Mouse (Mus musculus): ENCODE data around the gene Pitpnc1. TPM values are rescaled to one million over a fixed set of nuclear protein-coding genes. Genes with fewer than 3 reads are reported as not detected.

The Pitpnc1 gene
- polyA plus RNA-seq, 1 experiment from 2014 or later: 40.5 TPM

DNA sequence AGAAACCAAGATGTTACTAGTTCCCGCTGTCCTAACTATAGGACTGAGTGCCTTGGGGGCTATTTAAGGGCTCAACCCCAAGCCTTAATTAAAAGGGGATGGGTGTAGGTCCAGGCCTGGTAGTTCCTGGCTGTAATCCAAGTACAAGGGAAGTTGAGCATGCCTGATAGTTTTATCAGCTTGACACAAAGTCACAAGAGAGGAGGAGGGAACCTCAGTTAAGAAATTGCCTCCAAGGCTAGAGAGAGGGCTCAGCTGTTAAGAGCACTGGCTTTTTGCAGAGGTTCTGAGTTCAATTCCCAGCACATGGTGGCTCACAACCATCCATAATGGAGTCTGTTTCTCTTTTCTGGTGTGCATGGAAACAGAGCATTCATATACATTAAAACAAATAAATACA lies 128.1 kb downstream of the Pitpnc1 start:
- no peaks in the 10 kb centered on the region for H3K9me3 ChIP-seq

DNA sequence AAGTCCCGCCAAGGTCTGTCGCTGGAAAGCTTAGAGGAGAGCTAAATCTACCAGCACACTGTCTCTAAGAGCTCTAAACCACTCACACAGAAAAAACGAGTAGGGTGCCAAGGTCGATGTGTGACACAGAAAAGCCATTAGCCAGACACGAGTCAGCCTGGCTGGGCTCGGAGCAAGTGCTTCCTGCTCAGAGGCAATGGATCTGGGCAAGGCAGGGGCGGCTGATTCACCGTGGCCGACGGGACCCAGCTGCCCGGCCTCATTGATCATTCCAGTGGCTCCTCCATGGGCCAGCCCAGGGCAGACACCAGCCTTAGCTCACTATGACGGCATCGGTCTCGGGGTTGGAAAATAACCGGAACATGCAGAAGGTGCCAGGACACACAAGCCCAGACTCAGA lies 129.2 kb downstream of the Pitpnc1 start:
- no peaks in the 10 kb centered on the region for H3K9me3 ChIP-seq
- 0 out of 2 replicates have a peak overlapping the region, but pooled peaks have one; percentile 3 for H3K27ac ChIP-seq
- 38% methylated on average over 15 of the region's 15 CpGs for WGBS
- no peak overlapping the region for H3K9ac ChIP-seq
- H3K27me3 ChIP-seq: no peaks in the 10 kb centered on the region
- H3K36me3 ChIP-seq: 0 out of 2 replicates have a peak, but pooled peaks cover 5% of the 10 kb centered on the region
- H3K4me2 ChIP-seq (replicated peaks): no peak overlapping the region
- H3K4me1 ChIP-seq: peaks cover 26% of the 10 kb centered on the region
- 0 out of 2 replicates have a peak, but pooled peaks have one; percentile 15 for ATAC-seq (ENCODE audit: low FRiP score, low read depth)
- H3K4me3 ChIP-seq: no peak overlapping the region

More for the DNA sequence above, 128.1 kb downstream of the Pitpnc1 start:
- H3K27ac ChIP-seq: no peak overlapping the region
- no peaks in the 10 kb centered on the region for H3K36me3 ChIP-seq
- ATAC-seq (ENCODE audit: low FRiP score, low read depth): no peak
- no peak overlapping the region for H3K4me2 ChIP-seq (replicated peaks)
- H3K4me1 ChIP-seq: peaks cover 23% of the 10 kb centered on the region
- 62% methylated on average over 1 of the region's 1 CpGs for WGBS
- H3K4me3 ChIP-seq: no peak overlapping the region
- H3K27me3 ChIP-seq: no peaks in the 10 kb centered on the region
- no peak overlapping the region for H3K9ac ChIP-seq

DNA sequence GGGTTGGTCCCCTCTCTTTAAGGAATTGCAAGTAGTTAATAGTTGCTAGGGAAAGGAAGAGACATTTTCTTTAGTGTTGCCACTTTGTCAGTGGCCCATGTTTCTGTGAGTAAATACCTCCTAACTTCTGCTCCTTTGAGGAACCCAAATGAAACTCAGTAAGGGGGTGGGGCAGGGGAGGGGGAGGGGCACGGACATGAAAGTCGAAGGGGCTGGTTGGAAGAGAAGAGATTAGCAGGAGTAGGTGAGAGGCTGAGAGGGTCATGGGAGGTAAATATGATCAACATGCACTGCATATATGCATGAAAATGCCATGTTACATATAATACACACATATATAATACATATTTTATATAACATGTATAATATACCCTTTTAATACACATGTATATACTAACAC lies 129.7 kb downstream of the Pitpnc1 start:
- Histone ChIP-seq H3K9ac (no peak overlapping the region), H3K9me3 (no peaks in the 10 kb centered on the region), H3K27ac (no peak overlapping the region), H3K36me3 (peaks cover 8% of the 10 kb centered on the region; the same call in 1 of the 2 replicates), H3K4me1 (peaks cover 26% of the 10 kb centered on the region), H3K4me2 (replicated peaks) (no peak overlapping the region), H3K4me3 (no peak overlapping the region), H3K27me3 (no peaks in the 10 kb centered on the region)
- 8% methylated on average over 2 of the region's 2 CpGs for WGBS
- no peak for ATAC-seq (ENCODE audit: low FRiP score, low read depth)

DNA sequence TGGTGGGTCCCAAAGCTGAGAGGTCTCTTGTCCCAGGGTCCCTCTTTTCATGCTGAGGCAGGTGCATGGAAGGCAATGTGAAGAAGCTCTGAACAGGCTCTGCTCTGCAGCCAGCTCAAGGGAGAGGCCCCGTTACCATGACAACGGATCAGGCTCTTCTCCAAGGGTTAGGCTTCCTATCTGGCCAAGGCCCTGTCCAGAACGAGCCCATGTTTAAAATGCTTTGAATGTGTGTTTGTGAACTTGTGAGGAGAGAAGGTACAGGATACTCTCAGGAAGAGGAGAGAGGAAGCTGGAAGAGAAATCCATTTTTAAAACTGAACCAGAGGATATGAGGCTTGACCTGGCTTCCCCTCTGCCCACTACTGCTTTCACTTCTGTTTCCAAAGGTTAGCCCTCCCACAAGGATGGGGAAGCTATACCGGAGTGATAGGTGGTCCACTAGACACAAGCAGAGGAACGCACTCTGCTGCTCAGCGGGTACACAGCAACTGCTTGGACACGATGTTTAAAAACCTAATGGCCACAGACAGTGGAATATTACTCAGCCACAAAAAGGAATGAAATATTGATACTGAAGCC lies 131.2 kb downstream of the Pitpnc1 start:
- H3K4me1 ChIP-seq: peaks cover 26% of the 10 kb centered on the region
- no peak overlapping the region for H3K27ac ChIP-seq
- H3K36me3 ChIP-seq: peaks cover 21% of the 10 kb centered on the region
- H3K27me3 ChIP-seq: no peaks in the 10 kb centered on the region
- WGBS: 83% methylated on average over 7 of the region's 7 CpGs
- ATAC-seq (ENCODE audit: low FRiP score, low read depth): no peak
- no peak overlapping the region for H3K4me2 ChIP-seq (replicated peaks)
- H3K4me3 ChIP-seq: no peak overlapping the region
- no peak overlapping the region for H3K9ac ChIP-seq
- H3K9me3 ChIP-seq: no peaks in the 10 kb centered on the region

DNA sequence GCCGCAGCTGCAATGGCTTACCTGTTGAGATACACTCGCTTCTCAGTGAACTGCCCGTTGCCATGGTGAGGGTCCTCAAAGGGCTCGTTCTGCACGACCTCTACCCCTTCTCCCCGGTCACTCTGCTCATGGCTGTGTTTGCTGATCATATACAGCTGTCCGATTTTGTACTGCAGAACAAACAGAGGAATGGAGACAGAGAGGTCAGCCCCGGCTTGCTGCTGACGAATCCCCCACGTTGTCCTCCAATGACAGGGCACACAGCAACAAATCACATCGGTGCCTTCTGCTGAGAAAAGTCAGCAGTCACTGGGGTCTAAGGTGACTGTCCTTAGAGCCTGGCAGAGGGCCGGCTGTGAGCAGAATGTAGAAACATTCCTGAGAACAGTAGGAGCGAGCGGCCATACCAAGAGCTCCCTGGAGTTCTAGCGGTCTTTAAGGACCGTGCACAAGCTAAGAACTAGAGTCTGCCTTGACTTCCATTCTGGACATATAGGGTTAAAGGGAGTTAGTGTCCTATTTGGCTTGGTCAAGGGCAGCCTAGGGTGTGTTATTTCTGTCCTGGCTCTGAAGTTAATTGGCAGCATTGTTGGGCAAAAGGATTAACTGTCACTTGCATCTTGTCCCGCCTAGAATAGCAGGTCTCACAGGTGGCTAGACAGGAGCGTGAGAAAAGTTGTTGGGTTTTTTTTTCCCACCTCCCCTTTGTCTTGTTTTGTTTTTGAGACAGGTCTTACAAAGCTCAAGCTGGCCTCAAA lies 132.9 kb downstream of the Pitpnc1 start:
- Histone ChIP-seq H3K4me1 (peaks cover 26% of the 10 kb centered on the region), H3K36me3 (peaks cover 30% of the 10 kb centered on the region), H3K4me3 (no peak overlapping the region), H3K4me2 (replicated peaks) (no peak overlapping the region), H3K27ac (no peak overlapping the region), H3K27me3 (no peaks in the 10 kb centered on the region), H3K9ac (0 out of 2 replicates have a peak overlapping the region, but pooled peaks have one; percentile 19), H3K9me3 (no peaks in the 10 kb centered on the region)
- WGBS: 38% methylated on average over 18 of the region's 18 CpGs
- ATAC-seq (ENCODE audit: low FRiP score, low read depth): no peak

DNA sequence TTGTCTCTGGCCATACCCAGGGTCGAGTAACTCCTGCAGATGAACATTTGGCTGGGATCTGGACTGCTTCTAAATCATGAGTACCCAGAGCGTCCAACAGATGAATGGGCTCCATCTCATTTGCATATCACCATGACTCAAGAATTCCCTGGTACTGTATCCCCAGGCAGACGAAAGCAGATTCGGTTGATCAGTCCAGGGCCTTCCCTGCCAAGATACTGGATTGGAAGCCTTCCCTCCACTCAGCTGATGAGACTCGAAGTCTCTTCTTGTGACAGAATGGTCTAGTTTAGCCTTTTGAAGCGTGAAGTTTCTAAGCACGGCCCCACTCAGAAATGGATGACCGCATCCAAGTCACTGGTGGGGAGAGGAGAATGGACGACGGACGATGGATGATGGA lies 134.7 kb downstream of the Pitpnc1 start:
- no peak overlapping the region for H3K4me2 ChIP-seq (replicated peaks)
- no peak for ATAC-seq (ENCODE audit: low FRiP score, low read depth)
- no peaks in the 10 kb centered on the region for H3K27me3 ChIP-seq
- no peaks in the 10 kb centered on the region for H3K9me3 ChIP-seq
- peaks cover 9% of the 10 kb centered on the region; the same call in 1 of the 2 replicates for H3K4me1 ChIP-seq
- H3K27ac ChIP-seq: peak overlapping the region; percentile 33; the same call in 1 of the 2 replicates
- H3K36me3 ChIP-seq: peaks cover 35% of the 10 kb centered on the region
- H3K4me3 ChIP-seq: no peak overlapping the region
- WGBS: 90% methylated on average over 11 of the region's 11 CpGs
- H3K9ac ChIP-seq: no peak overlapping the region

DNA sequence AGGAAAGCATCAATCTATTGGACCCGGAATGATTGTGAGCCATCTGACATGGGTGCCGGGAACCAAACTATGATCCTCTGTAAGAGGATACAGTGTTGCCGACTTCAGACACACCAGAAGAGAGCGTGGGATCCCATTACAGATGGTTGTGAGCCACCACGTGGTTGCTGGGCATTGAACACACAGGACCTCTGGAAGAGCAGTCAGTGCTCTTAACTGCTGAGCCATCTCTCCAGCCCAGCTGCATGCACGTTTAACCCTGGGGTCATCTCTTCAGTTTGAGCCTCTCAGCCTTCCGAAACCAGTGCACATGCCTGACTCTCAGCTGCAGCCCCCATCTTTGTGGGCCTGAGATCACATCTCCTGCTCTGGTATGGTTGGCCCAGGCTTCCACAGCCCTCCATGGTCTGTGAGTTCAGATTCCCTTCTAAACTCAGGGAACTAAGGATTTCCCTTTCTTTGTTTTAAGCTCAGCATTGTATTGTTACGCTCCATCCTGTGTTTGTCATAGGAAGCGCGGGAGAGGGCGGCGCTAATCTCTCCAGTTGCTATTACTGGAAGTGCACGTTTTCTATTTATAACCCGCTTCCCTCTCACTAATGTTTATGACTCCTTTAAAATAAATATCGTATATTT lies 135.5 kb downstream of the Pitpnc1 start:
- Histone ChIP-seq H3K9ac (no peak overlapping the region), H3K27me3 (no peaks in the 10 kb centered on the region), H3K36me3 (peaks cover 38% of the 10 kb centered on the region), H3K27ac (no peak overlapping the region), H3K4me1 (peaks cover 7% of the 10 kb centered on the region; the same call in 1 of the 2 replicates), H3K9me3 (no peaks in the 10 kb centered on the region), H3K4me3 (no peak overlapping the region), H3K4me2 (replicated peaks) (no peak overlapping the region)
- 76% methylated on average over 15 of the region's 15 CpGs for WGBS
- ATAC-seq (ENCODE audit: low FRiP score, low read depth): no peak

DNA sequence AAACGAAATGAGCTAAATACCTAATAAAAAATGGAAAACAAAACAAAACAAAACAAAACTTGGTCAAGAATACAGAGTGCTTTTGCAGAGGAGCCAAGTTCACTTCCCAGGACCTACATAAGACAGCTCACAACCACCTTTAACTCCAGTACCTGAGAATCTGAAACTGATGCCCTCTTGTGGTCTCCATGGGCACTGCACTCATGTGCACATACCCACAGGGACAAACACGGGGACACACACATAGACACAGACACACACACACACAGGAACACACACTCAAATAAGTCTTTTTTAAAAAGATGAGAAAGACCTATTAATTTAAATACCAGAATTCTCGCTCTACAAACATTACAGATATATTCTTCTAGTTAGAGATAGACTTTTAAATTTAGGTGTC lies 137.6 kb downstream of the Pitpnc1 start:
- H3K9me3 ChIP-seq: no peaks in the 10 kb centered on the region
- H3K36me3 ChIP-seq: peaks cover 38% of the 10 kb centered on the region
- no peak overlapping the region for H3K9ac ChIP-seq
- H3K27ac ChIP-seq: no peak overlapping the region
- 94% methylated on average over 3 of the region's 3 CpGs for WGBS
- H3K4me1 ChIP-seq: peaks cover 7% of the 10 kb centered on the region; the same call in 1 of the 2 replicates
- ATAC-seq (ENCODE audit: low FRiP score, low read depth): no peak
- H3K27me3 ChIP-seq: no peaks in the 10 kb centered on the region
- H3K4me3 ChIP-seq: no peak overlapping the region
- H3K4me2 ChIP-seq (replicated peaks): no peak overlapping the region

DNA sequence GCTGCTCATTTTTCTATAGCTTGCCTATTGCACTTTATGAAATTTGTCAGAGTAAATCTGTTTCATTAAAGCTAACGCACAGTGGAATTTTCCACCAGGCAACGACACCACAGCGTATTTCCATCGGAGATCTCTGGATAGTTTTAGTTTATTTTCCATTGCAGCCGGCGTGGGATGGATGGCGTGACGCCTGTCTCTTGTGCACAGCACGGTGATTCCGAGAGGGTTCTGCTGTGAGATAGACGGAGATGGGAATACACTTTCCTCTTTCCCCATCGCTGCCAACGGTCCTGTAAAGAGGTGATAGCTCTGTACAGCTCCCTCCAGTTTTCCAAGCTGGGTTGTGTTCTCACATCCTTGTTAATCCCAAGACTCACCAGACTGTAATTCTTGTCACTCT lies 138.2 kb downstream of the Pitpnc1 start:
- H3K9ac ChIP-seq: no peak overlapping the region
- H3K4me3 ChIP-seq: no peak overlapping the region
- no peaks in the 10 kb centered on the region for H3K9me3 ChIP-seq
- peaks cover 38% of the 10 kb centered on the region for H3K36me3 ChIP-seq
- WGBS: 92% methylated on average over 13 of the region's 13 CpGs
- H3K4me1 ChIP-seq: 0 out of 2 replicates have a peak, but pooled peaks cover 2% of the 10 kb centered on the region
- no peaks in the 10 kb centered on the region for H3K27me3 ChIP-seq
- no peak overlapping the region for H3K27ac ChIP-seq
- no peak overlapping the region for H3K4me2 ChIP-seq (replicated peaks)
- ATAC-seq (ENCODE audit: low FRiP score, low read depth): no peak

DNA sequence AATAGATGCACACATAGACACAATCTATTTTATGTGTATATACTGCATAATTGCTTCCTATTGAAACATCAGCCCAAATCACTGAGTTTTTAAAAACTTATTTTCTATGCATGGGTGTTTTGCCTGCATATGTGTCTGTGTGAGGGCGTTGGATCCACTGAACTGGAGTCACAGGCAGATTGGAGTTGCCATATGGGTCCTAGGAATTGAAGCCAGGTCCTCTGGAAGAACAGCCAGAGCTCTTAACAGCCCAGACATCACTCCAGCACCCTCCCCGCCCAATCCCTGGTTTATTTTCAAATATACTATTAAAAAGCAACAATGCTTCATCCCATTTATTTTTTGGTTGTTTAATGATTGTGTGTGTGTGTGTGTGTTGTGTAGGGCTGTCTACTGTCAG lies 139.1 kb downstream of the Pitpnc1 start:
- no peak overlapping the region for H3K4me2 ChIP-seq (replicated peaks)
- ATAC-seq (ENCODE audit: low FRiP score, low read depth): no peak
- WGBS: 87% methylated on average over 2 of the region's 2 CpGs
- no peaks in the 10 kb centered on the region for H3K9me3 ChIP-seq
- no peaks in the 10 kb centered on the region for H3K27me3 ChIP-seq
- H3K4me3 ChIP-seq: no peak overlapping the region
- no peaks in the 10 kb centered on the region for H3K4me1 ChIP-seq
- no peak overlapping the region for H3K9ac ChIP-seq
- no peak overlapping the region for H3K27ac ChIP-seq
- peaks cover 34% of the 10 kb centered on the region for H3K36me3 ChIP-seq

DNA sequence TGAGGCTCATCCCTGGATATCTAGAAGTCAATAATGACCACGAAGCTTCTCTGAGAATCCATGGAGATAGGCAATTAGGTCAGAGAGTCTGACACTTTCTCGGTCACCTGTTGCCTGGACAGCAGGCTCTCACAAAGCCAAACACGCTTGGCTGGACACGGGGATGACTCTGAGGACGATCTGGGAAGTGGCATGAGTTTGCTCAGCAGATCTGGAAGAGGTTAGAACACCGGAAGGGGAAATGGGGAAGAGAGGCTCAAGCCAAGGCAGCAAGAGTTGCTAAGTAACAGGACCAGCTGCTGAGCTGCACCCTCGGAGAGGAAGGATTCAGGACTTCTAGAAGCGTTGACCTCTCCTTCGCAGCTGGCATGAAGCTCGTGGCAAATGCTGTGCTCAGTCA lies 143.2 kb downstream of the Pitpnc1 start:
- Histone ChIP-seq H3K9ac (no peak overlapping the region), H3K36me3 (peaks cover 9% of the 10 kb centered on the region; the same call in 1 of the 2 replicates), H3K9me3 (no peaks in the 10 kb centered on the region), H3K27me3 (no peaks in the 10 kb centered on the region), H3K27ac (no peak overlapping the region), H3K4me3 (no peak overlapping the region), H3K4me1 (no peaks in the 10 kb centered on the region), H3K4me2 (replicated peaks) (no peak overlapping the region)
- WGBS: 86% methylated on average over 10 of the region's 10 CpGs
- no peak for ATAC-seq (ENCODE audit: low FRiP score, low read depth)

Data from limb, embryonic 13.5 days (tissue).